Mouse (Mus musculus) forebrain, embryonic 14.5 days (tissue): ENCODE measurements at regions not wholly inside any gene's neighbourhood (a gene's known extent, or its start where the extent isn't known, plus 50 kb on each side); places are given as distances from the start of the nearest gene placed in this dataset.
A peak's percentile ranks its signal among the peaks of the same experiment; 100 is the strongest.

Source experiments
- ATAC-seq: fragments of 200-750 bp; cut with Nextera tagmentation; 2 replicates; pipeline ENCODE4 v1.8.0; 2017; ENCODE audit warnings: mild to moderate bottlenecking, moderate library complexity
- DNase-seq: peaks from one replicate; pipeline ENCODE4 v3.0.0-alpha.2; 2015; ENCODE audit warnings: low spot score
- H3K27ac ChIP-seq: fragments of 300-500 bp; sonication (generic); 2 replicates; pipeline ENCODE4 v1.5.1; 2014; ENCODE audit warnings: low read depth, mild to moderate bottlenecking, control low read depth, low read length, moderate library complexity
- H3K27me3 ChIP-seq: fragments of 300-500 bp; sonication (generic); replicated peaks from 2 replicates; pipeline ENCODE4 v1.6.1; 2014; ENCODE audit warnings: low read length, control low read depth, mixed read lengths; ENCODE audit not compliant: control insufficient read depth, insufficient read depth
- H3K36me3 ChIP-seq: fragments of 300-500 bp; sonication (generic); 2 replicates; pipeline ENCODE4 v1.6.1; 2014; ENCODE audit warnings: low read length, control low read depth; ENCODE audit not compliant: control insufficient read depth, insufficient read depth
- H3K4me1 ChIP-seq: fragments of 300-500 bp; sonication (generic); 2 replicates; pipeline ENCODE4 v1.6.1; 2014; ENCODE audit warnings: antibody characterized with exemption, low read length, control low read depth; ENCODE audit not compliant: control insufficient read depth, insufficient read depth
- H3K4me2 ChIP-seq: fragments of 300-500 bp; sonication (generic); 2 replicates; pipeline ENCODE4 v1.6.1; 2014; ENCODE audit warnings: mild to moderate bottlenecking, control low read depth, low read length
- H3K4me3 ChIP-seq: fragments of 300-500 bp; sonication (generic); 2 replicates; pipeline ENCODE4 v1.5.1; 2014; ENCODE audit warnings: low read depth, low read length, control low read depth
- H3K9ac ChIP-seq: fragments of 300-500 bp; sonication (generic); 2 replicates; pipeline ENCODE4 v1.6.1; 2014; ENCODE audit warnings: mild to moderate bottlenecking, low read length, control low read depth, moderate library complexity
- H3K9me3 ChIP-seq: fragments of 300-500 bp; sonication (generic); replicated peaks from 2 replicates; pipeline ENCODE4 v1.6.1; 2016; ENCODE audit warnings: low read length, control low read depth, mixed read lengths; ENCODE audit not compliant: control insufficient read depth
- WGBS: fragments of 180-500 bp; shearing (Covaris S2); extraction: QIAGEN DNeasy Blood & Tissue Kit; methylation state at CpG from one replicate; pipeline ENCODE4 v1.1.7; 2014; 5-methylcytosine and 5-hydroxymethylcytosine counted together

- Histone ChIP-seq H3K27ac (no peak overlapping the region), H3K4me1 (peaks cover 8% of the 10 kb centered on the region; the same call in 1 of the 2 replicates), H3K9ac (no peak overlapping the region), H3K36me3 (no peaks in the 10 kb centered on the region), H3K27me3 (no peaks in the 10 kb centered on the region), H3K4me2 (no peak overlapping the region), H3K4me3 (no peak overlapping the region), H3K9me3 (peaks cover 6% of the 10 kb centered on the region; the same call in 1 of the 2 replicates)
- peak; percentile 55; the same call in 1 of the 2 replicates for ATAC-seq
- WGBS, result 44% methylated on average over 7 of the region's 7 CpGs
- peak; percentile 48 for DNase-seq
Observed at GRCm38 (mm10) chr15:88533354-88533753, 66.7 kb upstream of the Zdhhc25 start.

- no peak overlapping the region for H3K27ac ChIP-seq
- no peak for ATAC-seq
- H3K4me2 ChIP-seq, result no peak overlapping the region
- H3K4me1 ChIP-seq, result peaks cover 8% of the 10 kb centered on the region; the same call in 1 of the 2 replicates
- no peaks in the 10 kb centered on the region for H3K36me3 ChIP-seq
- 70% methylated on average over 2 of the region's 2 CpGs for WGBS
- H3K9me3 ChIP-seq, result peaks cover 6% of the 10 kb centered on the region; the same call in 1 of the 2 replicates
- DNase-seq, result no peak
- no peaks in the 10 kb centered on the region for H3K27me3 ChIP-seq
- H3K4me3 ChIP-seq, result no peak overlapping the region
- no peak overlapping the region for H3K9ac ChIP-seq
Observed at GRCm38 (mm10) chr15:88535516-88535915, 64.6 kb upstream of the Zdhhc25 start.

- 18% methylated on average over 10 of the region's 10 CpGs for WGBS
- Histone ChIP-seq H3K27ac (no peak overlapping the region), H3K27me3 (no peaks in the 10 kb centered on the region), H3K9ac (no peak overlapping the region), H3K4me1 (peaks cover 8% of the 10 kb centered on the region; the same call in 1 of the 2 replicates), H3K9me3 (no peaks in the 10 kb centered on the region), H3K4me3 (no peak overlapping the region), H3K36me3 (no peaks in the 10 kb centered on the region), H3K4me2 (no peak overlapping the region)
- ATAC-seq (no peak), DNase-seq (peak; percentile 72)
Observed at GRCm38 (mm10) chr15:88537190-88537589, 62.9 kb upstream of the Zdhhc25 start.

GRCm38 (mm10) chr15:88542567-88542966, 57.5 kb upstream of the Zdhhc25 start:
- no peaks in the 10 kb centered on the region for H3K9me3 ChIP-seq
- H3K27ac ChIP-seq, result no peak overlapping the region
- H3K36me3 ChIP-seq, result no peaks in the 10 kb centered on the region
- no peak overlapping the region for H3K4me2 ChIP-seq
- no peak overlapping the region for H3K9ac ChIP-seq
- ATAC-seq, result no peak
- H3K4me3 ChIP-seq, result no peak overlapping the region
- DNase-seq, result peak; percentile 49
- no peaks in the 10 kb centered on the region for H3K4me1 ChIP-seq
- no peaks in the 10 kb centered on the region for H3K27me3 ChIP-seq
- WGBS, result 79% methylated on average over 2 of the region's 2 CpGs

- H3K27ac ChIP-seq, result no peak overlapping the region
- H3K4me2 ChIP-seq, result no peak overlapping the region
- WGBS, result 87% methylated on average over 5 of the region's 5 CpGs
- DNase-seq, result no peak
- H3K4me1 ChIP-seq, result no peaks in the 10 kb centered on the region
- no peak for ATAC-seq
- no peaks in the 10 kb centered on the region for H3K27me3 ChIP-seq
- no peaks in the 10 kb centered on the region for H3K9me3 ChIP-seq
- no peaks in the 10 kb centered on the region for H3K36me3 ChIP-seq
- no peak overlapping the region for H3K4me3 ChIP-seq
- H3K9ac ChIP-seq, result no peak overlapping the region
Observed at GRCm38 (mm10) chr15:88544216-88544615, 55.9 kb upstream of the Zdhhc25 start.

GRCm38 (mm10) chr15:88548261-88548660, 51.8 kb upstream of the Zdhhc25 start:
- Histone ChIP-seq H3K36me3 (no peaks in the 10 kb centered on the region), H3K27me3 (no peaks in the 10 kb centered on the region; the same call in 1 of the 2 replicates), H3K4me2 (no peak overlapping the region), H3K27ac (no peak overlapping the region), H3K4me3 (no peak overlapping the region), H3K9me3 (no peaks in the 10 kb centered on the region), H3K9ac (no peak overlapping the region), H3K4me1 (peaks cover 3% of the 10 kb centered on the region; the same call in 1 of the 2 replicates)
- DNase-seq (no peak), ATAC-seq (no peak)
- WGBS, result 74% methylated on average over 6 of the region's 6 CpGs
